Mouse (Mus musculus) spleen, adult 2 months (tissue): ENCODE data around the gene Smad1.

ENCODE experiments used
- CTCF ChIP-seq: fragments of 200-500 bp; IDR thresholded peaks from 2 replicates; pipeline ENCODE4 v1.5.1; 2011; ENCODE audit warnings: mild to moderate bottlenecking, inconsistent platforms; ENCODE audit not compliant: insufficient read depth, insufficient read length, insufficient replicate concordance; ENCODE audit errors: extremely low read depth
- POLR2A ChIP-seq: fragments of 200-500 bp; IDR thresholded peaks from 2 replicates; pipeline ENCODE4 v1.6.1; 2011; ENCODE audit warnings: low read depth, low read length, inconsistent platforms

- no peak for TF ChIP-seq POLR2A
- no peak for TF ChIP-seq CTCF
Measured at GRCm38 (mm10) chr8:79372521-79372920, 26.8 kb downstream of the Smad1 start.
